Mouse (Mus musculus) lung, adult 18-20 months (tissue): ENCODE data around the gene Afap1l2.

Experiments
- DNase-seq, 2 experiments: peaks; one replicate each; pipeline ENCODE4 v3.0.0; 2022; ENCODE audit warnings: mixed read lengths in 2 of 2

The Afap1l2 gene

DNA sequence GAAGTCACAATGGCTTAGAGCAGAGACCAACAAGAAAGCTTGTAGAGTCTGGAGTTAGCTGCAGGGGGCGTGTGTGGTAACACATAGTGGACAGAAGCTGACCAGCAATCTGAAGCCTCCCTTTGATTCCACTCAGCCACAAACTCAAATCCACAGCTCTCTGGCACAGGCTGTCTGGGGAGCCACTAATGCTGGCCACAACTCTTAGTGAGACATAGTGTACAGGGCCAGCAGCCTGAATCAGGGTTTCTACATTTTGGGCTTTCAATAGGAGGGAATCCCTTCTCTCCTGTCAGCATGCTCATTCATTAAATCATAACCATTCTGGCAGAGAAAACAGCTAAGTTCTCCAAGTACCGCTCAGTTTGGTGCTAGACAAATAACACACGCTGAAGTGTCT is 32.5 kb downstream of the Afap1l2 start:
- DNase-seq = no peak

DNA sequence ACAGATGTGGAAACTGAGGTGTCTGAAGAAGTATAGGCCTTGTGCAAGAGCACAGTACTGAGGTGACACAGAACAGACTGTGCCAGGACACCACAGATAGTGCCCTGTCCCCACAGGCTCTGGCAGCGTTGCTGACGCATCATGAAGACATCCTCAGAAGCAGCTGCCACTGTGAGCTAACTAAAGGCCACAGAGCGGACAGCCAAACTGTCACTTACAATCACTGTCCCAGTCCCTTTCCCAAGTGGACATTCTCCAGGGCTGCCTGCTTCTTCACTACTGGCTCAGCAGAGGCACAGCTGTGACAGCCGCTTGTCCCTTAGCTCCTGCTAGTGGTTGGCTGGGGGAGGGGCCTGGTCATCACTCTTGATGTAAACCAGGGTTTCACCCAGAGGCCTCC is 33.9 kb downstream of the Afap1l2 start:
- DNase-seq = no peak

DNA sequence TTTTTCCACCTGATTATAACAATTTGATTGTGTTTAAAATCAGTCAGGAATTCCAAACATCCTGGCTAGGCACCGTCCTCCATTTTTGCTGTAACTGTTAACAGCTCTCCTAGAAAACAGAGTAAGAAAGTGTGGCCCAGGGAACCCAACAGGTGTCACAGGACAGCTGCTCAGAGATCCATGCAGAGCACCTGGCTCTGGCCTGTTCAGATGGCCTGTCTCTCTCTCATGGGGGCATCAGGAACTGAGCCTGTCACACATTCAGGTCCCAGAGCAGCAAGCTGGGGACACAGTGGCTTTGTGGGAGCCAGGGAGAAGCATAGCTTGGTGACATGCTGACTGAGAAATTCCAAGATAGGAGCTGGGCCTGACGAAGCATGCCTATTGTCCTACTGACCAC is 35.3 kb downstream of the Afap1l2 start:
- no peak for DNase-seq

DNA sequence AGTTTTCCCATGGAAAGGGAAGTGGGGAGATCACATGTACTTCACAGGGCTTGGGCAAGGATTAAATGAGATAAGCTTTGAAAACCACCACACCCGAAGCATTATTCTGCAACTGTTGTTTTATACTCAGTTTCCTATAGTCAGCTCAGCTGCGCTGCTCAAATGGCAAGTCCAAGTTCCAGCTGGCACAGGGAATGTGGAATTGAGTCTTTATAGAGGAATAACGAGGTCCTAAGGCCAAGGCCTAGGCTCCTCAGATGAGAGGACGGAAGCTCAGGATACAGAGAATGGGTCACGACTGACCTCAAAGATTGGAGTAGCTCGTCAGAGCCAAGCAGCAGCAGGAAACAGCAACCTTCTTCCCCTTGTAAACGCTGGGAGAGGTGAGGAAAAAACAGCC is 36.7 kb downstream of the Afap1l2 start:
- no peak for DNase-seq

DNA sequence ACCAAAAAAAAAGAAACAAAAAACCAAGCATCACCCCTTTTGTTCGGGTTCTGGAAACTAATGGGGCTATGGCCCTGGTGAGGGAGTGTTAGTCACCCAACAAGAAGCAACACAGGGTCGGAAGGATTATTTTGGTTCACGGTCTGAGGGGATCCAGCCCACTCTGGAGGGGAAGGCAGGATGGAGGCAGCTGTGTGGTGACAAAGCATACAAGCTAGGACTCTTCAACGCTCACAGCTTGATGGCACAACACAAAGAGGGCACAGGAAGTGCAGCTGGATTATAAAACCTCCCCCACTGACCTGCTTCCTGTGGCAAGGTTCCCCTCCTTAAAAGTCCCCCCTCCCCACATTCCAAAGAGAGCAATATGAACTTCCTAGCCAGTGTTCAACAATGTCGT is 44.2 kb downstream of the Afap1l2 start:
- DNase-seq = no peak

DNA sequence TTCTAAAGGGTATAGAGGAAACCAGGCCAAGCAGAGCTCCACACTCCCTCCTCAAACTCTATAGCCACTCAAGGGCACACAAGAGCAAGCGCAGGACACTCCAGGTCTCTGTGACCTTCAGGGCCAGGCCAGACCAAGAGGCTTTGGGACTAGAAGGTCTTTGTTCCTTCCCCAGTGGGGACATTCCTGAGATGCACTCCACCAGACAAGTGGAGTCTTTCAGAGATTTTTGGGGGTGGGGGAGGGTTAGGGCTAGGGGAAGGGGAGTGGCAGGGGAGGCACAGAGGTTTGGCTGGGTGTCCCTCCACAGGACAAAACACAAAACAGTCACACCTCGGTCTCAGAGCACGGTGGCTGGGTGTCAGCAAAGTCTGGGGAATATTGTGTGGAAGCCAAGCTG is 48.4 kb downstream of the Afap1l2 start:
- DNase-seq = no peak

DNA sequence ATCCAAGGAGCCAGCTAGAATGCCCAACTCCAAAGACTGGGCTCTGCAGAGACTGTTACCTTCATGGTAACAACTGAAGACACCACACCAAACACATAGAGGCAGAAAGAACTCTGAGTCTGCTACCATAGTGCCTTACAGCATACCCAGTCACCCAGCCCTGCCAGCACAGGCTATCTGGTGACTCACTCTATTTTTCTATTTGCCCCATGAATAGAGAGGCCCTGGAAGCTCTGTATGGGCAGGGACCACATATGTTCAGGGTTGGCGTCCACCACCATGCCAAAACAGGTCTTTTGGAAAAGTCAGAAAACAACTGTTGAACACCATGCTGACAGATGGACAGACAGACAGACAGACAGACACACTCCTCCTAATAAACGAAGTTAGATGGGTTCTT is 49.0 kb downstream of the Afap1l2 start:
- DNase-seq = no peak

DNA sequence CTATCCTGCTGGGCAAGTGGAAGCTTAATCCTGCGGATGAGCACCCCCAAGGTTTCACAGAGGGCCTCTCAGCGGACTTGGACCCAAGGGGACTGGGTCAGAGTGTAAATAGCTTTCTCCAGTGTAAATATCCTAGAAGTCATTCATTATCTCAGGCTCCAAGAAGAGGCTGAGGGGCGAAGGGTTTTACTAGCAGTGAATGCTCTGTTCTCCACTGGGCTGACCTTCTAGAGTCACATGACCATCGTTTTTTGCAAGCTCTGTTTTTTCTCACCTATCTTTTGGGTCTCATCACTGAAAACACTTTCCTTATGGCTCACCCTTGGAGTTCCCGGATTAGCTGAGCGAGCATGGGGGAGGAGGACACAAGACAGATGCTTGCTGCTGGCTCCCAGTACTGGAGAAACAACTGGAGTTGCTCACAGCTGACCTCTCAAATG is 49.4 kb downstream of the Afap1l2 start:
- no peak for DNase-seq

DNA sequence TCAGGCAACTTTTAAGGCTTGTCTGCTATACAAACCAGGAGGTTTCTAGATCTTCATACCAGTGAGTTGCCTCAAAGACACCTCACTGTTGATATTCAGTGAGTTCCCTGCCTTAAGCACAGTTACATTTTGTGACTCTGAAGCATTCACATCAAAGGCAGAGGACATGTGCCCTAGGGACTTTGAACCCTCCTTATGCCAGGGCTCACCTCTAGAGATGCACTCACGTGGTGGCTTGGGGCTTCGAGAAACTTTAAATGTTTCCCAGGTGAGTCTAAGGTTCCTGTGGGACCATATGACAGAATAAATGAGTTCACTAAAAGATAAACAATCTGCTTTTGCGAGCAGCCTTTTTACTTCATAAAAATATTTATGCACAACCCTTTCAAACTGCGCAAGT is 50.0 kb downstream of the Afap1l2 start:
- DNase-seq = no peak

DNA sequence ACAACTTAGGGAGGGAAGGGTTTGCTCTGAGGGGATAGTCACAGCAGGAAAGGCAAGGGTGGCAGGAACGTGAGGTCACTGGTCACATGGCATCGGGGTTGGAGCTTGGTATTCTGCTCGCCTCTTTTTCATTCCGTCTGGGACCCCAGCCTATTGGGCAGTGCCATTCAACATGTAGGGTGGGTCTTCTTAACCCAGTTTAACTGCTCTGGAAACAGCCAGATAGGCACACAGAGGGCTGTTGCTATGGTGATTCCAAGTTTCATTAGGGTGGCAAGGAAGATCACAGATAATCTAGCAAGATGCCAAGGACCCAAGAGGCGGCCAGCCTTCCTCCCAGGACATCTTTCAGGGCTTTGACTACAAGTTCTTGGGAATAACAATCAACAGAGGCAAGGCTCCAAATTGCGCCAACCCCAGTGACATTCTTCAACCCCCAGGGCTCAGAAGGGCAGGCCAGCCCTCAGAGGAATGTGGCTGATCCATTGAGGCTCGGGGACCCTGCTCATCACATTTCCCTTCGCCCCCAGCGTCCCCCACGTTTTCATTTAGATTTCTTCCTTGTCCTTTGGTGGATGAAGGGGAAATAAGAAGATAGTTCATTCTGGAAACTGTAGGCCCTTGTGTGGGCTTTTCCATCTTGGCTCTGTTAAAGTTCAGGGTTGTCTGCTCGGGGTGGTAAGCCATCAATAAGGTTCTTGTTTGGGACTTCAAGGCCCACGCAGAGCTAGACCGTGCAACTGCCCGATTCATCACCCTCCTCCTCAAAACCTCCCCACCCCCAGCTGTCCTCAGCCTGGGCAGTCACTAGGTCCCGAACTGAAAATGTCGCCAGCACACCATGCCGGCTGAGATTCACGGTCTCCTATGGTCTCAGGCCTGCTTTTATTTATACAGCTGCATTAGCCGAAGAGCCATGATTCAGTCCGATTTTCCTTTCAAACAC is 52.2 kb downstream of the Afap1l2 start:
- DNase-seq = no peak

DNA sequence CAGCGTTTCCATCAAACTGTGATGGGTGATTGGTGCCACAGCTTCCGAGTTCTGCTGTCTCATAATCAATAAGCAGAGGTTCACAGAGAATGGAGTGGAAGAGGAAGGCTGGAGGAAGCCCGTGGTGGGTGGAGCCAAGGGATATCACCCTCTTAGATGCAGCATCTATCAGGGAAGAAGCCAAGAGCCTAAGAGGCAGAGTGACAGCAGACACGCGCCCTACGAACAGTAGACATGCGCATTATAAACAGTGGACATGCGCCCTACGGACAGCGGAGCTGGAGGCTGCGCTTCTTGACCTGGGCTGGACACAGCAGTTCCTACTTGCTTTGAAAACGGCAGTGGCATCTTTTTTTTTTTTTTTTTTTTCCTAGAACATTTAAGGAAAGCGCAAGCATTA is 53.2 kb downstream of the Afap1l2 start:
- no peak for DNase-seq

DNA sequence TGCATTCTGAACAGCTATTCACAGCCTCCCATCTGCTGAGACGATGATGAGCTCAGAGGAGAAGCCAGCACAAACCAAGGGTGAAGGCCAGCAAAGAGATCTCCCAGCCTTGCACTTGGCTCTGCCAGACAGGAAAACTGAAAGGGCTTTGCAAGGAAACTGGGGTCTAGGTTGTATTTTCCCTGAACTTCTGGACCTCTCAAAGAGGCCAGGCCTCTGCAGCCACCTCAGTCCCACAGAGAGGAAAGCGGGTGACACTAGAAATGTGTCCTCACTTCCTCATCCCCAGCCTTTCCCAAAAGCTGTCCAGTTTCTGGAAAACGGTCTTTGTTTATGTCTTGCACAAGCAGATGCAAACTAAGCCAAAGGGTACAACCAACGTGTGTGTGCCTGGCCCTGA is 54.2 kb downstream of the Afap1l2 start:
- no peak for DNase-seq

DNA sequence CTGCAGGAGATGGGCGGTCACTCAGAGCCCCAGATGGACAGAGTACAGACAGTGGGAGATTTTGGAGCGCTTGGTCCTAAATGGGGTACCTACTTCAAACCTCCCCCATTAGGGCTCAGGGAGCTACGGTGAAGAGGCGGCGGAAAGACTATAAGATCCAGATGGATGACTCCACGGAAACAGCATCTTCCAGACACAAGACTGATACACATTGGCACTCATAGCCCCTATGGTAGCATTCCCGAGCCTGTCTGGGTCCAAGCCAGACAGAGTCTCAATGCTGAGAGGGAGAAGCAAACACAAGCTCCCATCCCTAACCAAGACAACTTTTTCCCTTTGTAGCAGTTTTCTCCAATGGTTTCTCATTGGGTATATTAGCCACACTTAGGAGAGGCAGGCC is 57.2 kb downstream of the Afap1l2 start:
- DNase-seq = no peak

DNA sequence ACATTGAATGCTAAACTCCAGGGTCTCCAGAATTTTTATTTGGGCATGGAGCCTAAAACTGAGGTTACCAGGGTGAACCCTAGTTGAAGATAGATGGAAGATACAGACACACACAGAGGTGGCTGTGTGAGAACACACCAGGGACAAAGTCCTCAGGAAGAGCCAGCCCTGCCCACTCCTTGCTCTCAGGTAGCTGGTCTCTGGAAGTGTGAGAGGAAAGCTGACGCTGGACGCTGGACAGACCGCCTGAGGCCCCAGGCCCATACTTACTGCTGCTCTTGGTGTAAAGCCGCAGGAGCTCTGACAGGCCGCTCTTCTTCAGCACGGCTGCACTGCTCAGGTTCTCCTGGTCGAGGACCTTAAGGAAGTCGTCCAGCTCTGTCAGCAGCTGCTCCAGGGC is 58.2 kb downstream of the Afap1l2 start:
- no peak for DNase-seq

DNA sequence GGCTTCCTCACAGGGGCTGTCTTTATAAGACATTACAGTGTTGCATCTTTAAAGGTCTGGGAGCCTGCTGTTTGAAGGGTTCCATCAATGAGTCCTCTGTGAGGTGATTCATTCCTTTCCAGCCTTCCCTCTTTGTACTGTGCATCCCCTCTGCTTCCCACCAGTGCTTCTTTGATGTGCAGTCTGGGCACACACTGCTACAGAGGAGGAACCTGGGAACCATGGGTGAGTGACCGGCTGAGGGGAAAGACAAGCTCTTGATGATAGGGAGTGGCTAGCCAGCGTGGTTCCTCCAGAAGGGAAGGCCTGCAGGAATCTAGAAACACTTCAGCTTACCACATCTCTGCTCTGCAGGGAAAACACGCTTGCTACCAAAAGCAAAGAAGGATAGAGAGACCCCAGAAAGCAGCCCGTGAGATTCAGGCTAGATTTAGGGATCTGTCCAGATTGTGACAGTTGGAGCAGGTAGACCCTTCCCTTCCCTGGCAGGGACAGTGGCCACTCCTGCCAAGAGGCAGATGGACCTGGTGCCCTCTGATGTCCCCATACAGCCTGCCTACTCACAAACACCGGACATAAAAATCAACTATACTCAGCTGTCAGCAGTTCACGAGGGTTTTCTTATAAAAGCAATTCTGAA is 59.9 kb downstream of the Afap1l2 start:
- no peak for DNase-seq

DNA sequence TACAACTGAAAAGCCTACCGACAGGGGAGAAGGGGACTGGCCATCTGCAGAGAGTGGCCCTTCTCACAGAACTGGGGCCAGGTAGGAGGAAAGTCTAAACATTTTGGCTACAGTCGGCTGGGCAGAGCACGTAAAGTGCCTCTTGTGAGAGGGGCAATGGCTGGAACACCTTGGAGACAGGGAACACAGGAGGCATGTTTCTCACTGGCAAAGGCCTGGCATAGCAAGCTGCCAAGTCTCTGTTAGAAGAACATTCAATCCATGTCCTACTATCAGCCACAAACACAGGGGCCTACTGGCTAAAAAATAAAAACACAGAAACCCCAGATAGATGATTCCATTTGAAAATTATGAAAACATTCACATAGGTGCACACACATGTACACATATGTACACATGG is 61.3 kb downstream of the Afap1l2 start:
- DNase-seq = no peak

DNA sequence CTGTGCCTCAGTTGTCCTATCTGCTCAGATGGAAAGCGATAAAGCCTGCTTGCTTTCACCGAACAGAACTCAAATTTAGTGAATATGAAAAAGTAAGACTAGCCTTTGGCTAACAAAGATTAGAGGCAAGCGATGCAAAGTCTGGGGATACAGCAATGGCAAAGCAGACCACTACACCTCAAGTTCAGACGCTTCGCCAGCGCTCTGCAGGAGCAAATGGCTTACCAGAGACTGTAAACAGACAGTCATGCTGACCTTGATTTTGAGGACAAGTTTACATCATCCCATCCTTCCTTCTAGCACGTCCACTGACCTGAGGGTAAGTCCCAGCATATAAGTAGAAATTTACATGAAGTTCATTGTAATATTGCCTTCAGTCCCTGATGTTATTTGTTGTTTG is 61.8 kb downstream of the Afap1l2 start:
- no peak for DNase-seq

DNA sequence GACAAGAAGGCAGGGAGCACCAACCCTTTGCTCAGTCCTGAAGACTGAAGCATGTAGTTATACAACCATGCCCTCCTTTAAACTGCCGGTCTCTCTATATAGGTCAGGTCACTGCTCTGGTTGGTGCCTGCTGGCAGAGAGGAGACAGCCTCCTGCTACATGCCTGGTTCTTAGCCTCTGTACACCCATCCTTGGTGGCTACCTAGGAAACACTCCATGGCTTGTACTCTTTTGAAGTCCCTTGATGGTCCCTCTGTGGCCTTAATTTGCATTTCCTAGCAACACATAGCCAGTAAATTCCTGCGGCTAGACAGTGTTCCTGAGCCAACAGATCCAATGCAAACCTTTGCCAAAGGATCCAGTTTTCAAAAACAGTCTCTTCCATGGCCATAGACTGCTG is 62.4 kb downstream of the Afap1l2 start:
- no peak for DNase-seq

DNA sequence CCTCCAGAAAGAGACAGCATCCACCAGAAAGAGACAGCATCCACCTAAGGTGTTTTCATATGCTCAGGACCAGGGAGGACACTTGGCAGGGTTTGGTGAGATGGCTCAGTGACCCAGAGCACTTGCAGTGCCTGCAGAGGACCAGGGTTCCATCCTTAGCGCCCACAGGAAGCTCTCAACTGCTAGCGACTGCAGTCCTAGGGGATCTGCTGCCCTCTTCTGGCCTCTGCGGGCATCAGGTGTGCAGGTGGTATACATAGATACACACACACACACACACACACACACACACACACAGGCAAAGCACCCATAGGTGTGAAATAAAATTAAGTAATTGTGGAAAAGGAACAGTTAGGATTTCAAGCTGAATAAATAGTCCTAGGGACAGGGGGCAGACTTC is 63.2 kb downstream of the Afap1l2 start:
- DNase-seq = no peak

DNA sequence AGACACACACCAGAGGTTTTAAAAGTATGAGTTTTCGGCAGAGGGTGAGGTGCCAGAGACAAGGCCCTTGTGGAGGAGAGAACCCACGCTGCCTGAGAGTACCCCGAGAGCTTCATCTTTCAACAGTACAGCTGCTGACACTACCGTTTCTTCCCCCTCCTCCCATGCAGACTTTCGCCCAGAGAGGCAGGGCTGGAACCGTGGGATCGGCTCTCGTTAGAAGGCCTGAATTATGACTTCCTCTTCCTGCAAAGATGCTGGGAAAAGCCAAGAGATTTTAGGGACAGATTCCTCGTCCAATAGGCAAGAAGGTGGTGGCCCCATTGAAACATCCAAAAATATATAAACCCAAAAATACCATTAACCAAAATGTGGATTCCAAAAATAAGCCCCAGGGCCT is 63.8 kb downstream of the Afap1l2 start:
- no peak for DNase-seq

DNA sequence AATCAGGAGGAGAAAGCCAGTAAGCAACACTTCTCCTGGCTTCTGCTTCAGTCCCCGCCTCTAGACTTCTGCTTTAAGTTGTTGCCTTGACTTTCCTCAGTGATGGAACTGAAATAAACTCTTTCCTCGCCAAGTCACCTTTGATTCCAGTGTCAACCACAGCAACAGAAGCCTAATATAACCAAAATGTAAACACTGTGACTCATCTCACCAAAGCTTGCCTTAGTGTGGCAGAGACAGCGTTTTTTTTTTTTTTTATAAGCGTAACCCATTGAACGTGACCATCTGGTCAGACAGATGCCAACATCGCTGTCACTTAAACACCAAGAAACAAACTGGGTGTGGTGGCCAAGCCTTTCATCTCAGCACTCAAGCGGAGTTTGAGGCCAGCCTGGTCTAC is 65.8 kb downstream of the Afap1l2 start:
- no peak for DNase-seq

DNA sequence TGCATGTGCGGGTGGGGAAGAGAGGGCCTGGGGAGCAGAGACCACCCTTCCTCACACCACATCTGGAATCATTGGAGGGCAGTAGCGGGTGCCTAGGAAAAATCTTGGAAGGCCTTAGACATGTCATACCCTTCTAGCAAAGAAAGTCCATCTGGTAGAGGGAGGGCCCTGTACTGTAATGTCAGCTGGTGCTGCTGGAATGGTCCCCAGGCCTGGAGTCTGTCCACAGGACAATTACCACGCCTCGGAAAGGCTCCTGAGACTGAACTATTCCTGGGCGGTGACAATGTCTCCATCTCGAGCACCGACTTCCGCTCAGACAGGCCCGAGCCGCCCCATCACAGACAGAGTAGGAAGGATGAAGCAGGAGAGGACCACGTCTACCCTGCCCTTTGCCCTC is 67.5 kb downstream of the Afap1l2 start:
- peak in 1 of 2 experiments; percentile 24 for DNase-seq

DNA sequence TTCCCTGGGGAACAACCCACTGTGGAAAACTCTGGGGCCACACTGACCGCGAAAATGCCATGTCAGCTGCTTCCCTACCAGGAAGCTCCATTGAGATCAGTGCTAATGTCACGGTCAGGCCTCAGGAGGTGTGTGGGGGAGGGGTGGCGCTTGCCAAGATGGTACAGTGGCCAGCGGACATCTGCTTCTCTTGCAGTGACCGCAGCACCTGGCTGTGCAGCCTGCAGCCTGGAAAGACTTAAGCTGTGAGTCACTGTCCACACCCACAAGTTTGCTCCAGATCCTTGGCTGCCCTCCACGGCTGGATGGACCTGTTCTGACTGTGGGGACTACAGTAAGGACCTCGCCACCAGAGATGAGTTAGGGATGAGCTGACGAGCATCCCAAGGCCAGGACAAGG is 68.2 kb downstream of the Afap1l2 start:
- peak; percentile 20 to 25 for DNase-seq

DNA sequence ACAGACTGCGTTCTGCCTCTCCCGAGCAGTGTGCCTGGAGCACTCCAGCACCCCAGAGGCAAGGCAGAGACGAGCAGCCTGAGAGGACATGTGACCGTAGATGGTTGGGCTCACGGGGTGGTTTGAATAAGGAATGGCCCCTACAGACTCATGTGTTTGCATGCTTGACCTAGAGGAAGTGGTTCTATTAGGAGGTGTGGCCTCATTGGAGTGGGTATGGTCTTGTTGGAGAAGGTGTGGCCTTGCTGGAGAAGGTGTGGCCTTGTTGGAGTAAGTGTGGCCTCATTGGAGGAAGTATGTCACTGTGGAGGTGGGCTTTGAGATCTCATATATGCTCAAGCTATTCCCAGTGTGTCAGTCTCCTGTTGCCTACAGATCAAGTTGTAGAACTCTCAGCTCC is 70.1 kb downstream of the Afap1l2 start:
- DNase-seq = no peak

DNA sequence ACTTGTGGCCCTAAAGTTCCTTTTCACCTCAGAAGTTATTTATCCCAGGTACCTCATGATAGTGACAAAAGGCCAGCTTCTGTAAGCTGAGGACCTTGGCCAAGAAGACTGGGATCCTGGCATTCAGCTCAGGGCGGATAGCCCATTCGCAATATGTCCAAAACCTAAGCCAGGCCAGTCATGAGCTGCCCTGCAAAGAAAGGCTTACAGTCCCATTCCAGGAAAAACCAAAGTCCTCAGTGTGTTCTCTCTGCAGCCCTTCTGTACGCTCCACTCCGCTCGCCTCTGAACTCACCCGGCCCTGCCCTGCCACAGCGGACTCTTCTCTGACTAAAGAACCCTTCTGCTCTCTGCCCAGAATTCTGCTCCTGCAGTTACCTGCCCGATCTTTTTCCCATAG is 71.8 kb downstream of the Afap1l2 start:
- no peak for DNase-seq
